Mouse (Mus musculus) megakaryocyte, adult 5-6 weeks (primary cell): ENCODE data around the gene Arntl. TPM values are rescaled to one million over a fixed set of nuclear protein-coding genes. Genes with fewer than 3 reads are reported as not detected.
"Not testable (repeated sequence)": the region's sequence is repeated elsewhere in the genome, so short reads cannot be mapped to it uniquely, and the experiment has no call there.

ENCODE experiments used
- ATAC-seq: 2 replicates; pipeline ENCODE4 v1.8.0; 2016; ENCODE audit warnings: mild to moderate bottlenecking, inconsistent platforms; ENCODE audit not compliant: poor library complexity, severe bottlenecking
- total RNA-seq, 2 experiments: library from RNA; stranded (forward) in 1 of 2; stranded (reverse) in 1 of 2; fragments of 153-499, 151-499 nt in 1 of 2; fragments of 221-1000, 200-1000 nt in 1 of 2; gene quantifications; 2 replicates each; pipeline versions ENCODE4 v1.2.3 to v1.2.4; 2015 to 2017

The Arntl gene
- total RNA-seq, 2 experiments from 2014 or later = 8.3 to 8.9 TPM

GRCm38 (mm10) chr7:113249134-113249825 lies 42.0 kb downstream of the Arntl start:
- ATAC-seq = no peak

DNA sequence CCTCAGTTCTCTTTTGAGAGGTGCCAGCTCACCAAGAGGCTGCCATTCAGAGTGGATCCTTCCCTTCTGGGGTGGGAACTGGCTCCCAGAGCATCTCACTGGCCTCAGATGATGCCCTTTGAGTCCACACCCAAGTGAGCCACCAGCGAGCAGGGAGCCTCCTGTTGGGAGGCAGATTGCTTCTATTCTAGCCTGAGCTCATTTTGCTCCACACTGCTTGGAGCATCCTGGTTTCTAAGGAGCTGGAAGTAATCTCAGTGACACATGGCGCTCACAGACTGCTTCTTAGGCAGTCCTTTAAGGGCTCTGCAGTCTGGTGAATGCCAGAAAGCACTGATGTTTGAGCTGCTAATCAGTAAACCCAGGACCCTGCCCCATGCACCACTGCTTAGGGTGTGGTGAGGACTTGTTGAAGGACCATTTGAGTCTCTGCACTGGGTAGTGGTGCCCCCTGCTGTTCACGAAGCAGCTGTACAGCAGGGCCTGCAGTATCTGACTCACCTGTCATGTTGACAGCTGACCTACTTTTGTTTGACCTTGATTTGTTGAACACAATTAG lies 43.2 kb downstream of the Arntl start:
- peak; percentile 84 for ATAC-seq

- ATAC-seq = no peak
These were observed 43.7 kb downstream of the Arntl start for GRCm38 (mm10) chr7:113251001-113251400.

DNA sequence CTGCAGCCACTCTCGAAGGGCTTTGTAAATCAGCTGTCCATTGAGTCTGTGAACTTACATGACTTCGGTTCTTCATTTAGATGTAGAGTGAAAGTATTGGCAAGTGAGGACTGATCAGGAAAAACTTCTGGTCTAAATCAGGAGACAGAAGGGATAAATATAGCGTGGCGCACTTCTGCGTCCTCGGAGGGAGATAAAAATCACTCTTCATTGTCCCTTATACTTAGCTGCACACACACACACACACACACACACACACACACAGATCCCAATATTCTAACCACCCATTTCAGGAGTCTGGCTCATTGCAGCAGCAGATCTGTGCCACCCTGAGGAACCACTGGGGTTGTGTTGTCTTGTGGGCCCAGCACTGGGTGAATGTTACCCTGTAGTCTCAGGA lies 44.3 kb downstream of the Arntl start:
- no peak for ATAC-seq

- no peak for ATAC-seq
These were observed 46.6 kb downstream of the Arntl start for GRCm38 (mm10) chr7:113253777-113254405.

GRCm38 (mm10) chr7:113256046-113256445 lies 48.8 kb downstream of the Arntl start:
- ATAC-seq = peak; percentile 55

GRCm38 (mm10) chr7:113258430-113258829 lies 51.2 kb downstream of the Arntl start:
- ATAC-seq = peak; percentile 50; the same call in 1 of the 2 replicates

- peak; percentile 74 for ATAC-seq
These were observed 53.3 kb downstream of the Arntl start for GRCm38 (mm10) chr7:113260321-113261167.

- no peak for ATAC-seq
These were observed 54.4 kb downstream of the Arntl start for GRCm38 (mm10) chr7:113261690-113262089.

DNA sequence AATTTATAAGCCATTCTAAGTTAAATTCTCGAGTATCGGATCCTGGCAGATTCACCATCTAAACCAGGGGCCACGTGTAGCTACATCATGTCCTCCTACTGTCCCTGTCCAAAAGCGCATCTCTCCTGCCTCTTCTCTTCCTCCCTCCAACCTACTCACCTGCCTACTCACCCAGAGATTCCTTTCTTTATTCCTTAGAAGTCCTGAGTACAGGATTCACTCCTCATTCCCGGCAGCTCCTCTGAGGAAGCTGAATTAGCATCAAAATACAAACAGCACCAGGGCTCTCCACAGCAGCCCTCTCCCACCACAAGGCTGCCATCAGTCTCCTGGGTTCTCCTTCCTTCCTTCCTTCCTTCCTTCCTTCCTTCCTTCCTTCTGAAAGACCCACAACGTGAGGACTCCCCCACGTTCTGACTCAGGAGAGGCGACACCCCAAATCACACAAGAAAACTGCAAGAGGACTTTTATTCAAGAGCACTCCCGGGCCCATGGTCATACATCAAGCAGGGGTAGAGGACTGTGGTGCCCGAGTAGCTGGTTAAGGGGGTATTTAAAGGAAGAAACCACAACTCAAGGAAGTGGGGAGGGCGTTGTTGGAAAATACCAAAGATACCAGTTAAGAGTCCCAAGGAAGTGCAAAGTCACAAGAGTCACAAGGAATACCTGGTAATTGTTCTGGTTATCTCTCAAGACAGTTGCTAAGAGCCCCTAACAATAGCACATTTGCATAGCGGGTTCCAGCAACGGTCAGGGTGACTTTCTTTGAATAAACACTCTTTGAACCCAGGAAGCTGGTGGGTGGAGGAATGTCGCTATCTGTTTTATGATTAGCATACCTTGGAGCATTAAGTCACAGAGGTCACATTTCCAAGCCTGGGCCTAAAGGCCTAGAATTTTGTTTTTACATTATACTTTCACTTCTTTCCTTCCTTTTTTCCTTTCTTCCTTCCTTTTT lies 55.5 kb downstream of the Arntl start:
- ATAC-seq = not testable (repeated sequence)

- ATAC-seq = no peak
These were observed 56.7 kb downstream of the Arntl start for GRCm38 (mm10) chr7:113263990-113264389.

GRCm38 (mm10) chr7:113268287-113268686 lies 61.0 kb downstream of the Arntl start:
- ATAC-seq = peak; percentile 80

- peak; percentile 45 for ATAC-seq
These were observed 61.8 kb downstream of the Arntl start for GRCm38 (mm10) chr7:113269081-113269480.

DNA sequence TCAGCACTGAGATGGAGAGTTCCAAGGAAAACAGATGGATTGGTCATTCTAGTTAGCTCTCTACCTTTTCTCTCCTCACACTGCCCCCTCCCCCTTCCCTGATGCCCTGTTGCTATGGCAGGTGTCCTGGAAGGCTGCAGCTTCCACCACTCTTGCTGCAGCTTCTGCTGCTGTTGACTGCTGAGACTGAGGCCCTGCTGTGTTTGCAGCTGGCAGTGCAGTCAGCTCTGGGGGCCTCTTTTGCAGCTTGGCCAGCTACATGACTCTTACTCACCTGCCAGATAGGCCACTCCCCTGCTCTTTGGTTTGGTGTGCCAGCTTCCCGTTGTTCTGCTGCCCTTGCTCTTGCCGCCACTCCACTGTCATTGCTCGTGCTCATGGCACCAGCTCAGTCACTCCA lies 62.7 kb downstream of the Arntl start:
- no peak for ATAC-seq

DNA sequence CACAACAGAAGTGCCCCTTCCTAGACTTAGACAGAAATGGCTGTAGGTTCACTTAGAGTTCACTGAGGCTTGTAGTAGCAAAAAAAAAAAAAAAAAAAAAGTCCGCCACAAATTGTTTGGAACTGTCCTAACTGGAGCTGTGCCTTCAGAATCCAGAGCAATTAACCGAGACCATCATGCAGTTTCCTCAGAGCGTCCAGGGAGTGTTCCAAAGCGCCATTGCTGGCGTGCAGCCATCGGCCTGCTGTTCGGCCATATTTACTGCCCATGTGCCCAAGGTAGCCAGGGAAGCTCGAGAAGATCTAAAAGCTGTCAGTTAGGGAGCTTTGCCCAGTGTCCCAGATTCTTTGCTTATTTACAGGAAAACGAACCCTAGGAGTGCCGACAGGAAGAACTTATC lies 63.3 kb downstream of the Arntl start:
- no peak for ATAC-seq

- ATAC-seq = no peak
These were observed 63.7 kb downstream of the Arntl start for GRCm38 (mm10) chr7:113270991-113271390.

GRCm38 (mm10) chr7:113272338-113272997 lies 65.2 kb downstream of the Arntl start:
- ATAC-seq = no peak

DNA sequence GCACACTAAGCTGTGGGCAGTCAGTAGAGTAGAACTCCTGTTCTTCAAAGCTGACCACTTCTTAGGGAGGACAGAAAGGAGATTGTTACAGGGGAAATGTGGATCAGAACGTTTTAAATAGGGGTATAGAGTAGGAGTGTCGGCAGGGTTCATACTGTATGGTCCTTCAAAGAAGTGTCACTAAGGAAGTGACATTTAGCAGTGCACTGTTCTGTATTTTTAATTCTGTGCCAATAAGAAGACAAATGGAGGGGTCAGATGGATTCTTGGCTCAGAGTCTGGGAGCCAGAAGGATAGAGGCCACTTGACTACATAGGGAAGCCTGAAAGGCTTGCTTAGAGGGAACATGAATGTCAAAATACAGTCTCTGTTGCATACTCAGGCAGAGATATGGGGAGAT lies 70.0 kb downstream of the Arntl start:
- ATAC-seq = no peak

DNA sequence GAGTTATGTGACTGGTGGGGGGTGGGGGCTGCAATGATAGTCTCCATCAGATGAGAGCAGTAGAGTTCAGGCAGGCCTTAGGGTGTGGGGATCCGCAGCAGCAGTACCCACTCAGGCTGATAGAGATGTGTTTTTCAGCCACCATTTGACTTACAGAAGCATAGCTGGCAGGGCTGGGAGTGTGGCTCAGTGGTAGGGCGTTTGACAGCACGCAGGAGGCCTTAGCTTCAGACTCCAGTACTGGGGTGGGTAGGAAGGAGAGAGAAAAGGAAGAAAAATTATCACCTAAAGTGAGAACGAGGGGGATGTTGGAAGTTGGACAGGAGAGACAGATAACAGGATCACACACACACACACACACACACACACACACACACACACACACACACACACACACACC lies 71.2 kb downstream of the Arntl start:
- ATAC-seq = no peak

GRCm38 (mm10) chr7:113279246-113279645 lies 72.0 kb downstream of the Arntl start:
- no peak for ATAC-seq
